Mouse (Mus musculus) spleen, postnatal 0 days (tissue): ENCODE data around the gene Gm4791. TPM values are rescaled to one million over a fixed set of nuclear protein-coding genes. Genes with fewer than 3 reads are reported as not detected.

Experiments used
- polyA plus RNA-seq: library from polyadenylated mRNA; unstranded; fragments of >200 nt; fragmentation: Nextera tagmentation; extraction: Ambion mirVana; gene quantifications from 2 replicates; pipeline ENCODE4 v1.2.1, GENCODE M21; 2015

The Gm4791 gene
- polyA plus RNA-seq = not detected in 2 replicates

DNA sequence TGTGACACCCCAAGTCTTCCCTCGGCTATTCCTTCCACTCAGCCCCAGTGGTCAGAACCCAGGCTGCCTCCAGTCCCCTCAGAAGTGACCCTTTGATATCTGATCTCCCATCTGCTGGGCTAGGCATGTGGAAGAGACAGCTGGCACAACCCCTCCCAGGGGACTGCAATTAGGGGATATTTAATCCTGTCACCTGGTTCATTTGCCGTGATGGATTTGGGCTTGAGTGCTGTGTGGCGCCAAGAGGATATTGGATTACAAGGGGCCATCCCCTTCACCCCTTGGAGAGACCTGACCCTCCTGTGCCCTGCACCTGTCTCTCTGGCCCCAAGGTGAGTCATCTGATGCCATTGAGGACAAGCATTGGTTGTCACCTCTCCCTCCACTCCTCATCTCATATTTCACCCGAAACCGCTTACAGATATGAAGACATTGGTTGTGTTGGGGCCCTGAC lies at the start of gene Gm4791:
Gene Gm4791 (plus strand): TSS at position 404 of the 454 bp plus-strand sequence.

